Mouse (Mus musculus): ENCODE data around the gene 1700030K09Rik. TPM values are rescaled to one million over a fixed set of nuclear protein-coding genes. Genes with fewer than 3 reads are reported as not detected.
A peak's percentile ranks its signal among the peaks of the same experiment; 100 is the strongest.

1700030K09Rik gene
- polyA plus RNA-seq, 1 experiment, result 7.3 TPM

GRCm38 (mm10) chr8:72409443-72409842, 34.2 kb upstream of the 1700030K09Rik start:
- H3K27me3 ChIP-seq (ENCODE audit: control insufficient read depth, insufficient read depth, insufficient read length), result no peaks in the 10 kb centered on the region
- H3ac ChIP-seq (ENCODE audit: control insufficient read depth, insufficient read length), result no peak overlapping the region
- H3K4me2 ChIP-seq (ENCODE audit: low read depth), result peak overlapping the region; percentile 40
- H3K36me3 ChIP-seq (ENCODE audit: control insufficient read depth, insufficient read depth), result no peaks in the 10 kb centered on the region
- H3K4me3 ChIP-seq, result no peak overlapping the region
- TF ChIP-seq REST (IDR thresholded peaks at IDR 0.05; ENCODE audit: insufficient read depth, insufficient read length), result no peak
- TF ChIP-seq MYOG (IDR thresholded peaks at IDR 0.05; ENCODE audit: control insufficient read depth in 1 of 3, insufficient read depth in 1 of 3, insufficient read length in 2 of 3, low read depth in 2 of 3), result peak in 2 of 3 experiments; percentile 26 to 61
- peak in 2 of 3 experiments; percentile 18 to 52 for TF ChIP-seq MYOD1 (IDR thresholded peaks at IDR 0.05; ENCODE audit: control insufficient read depth in 1 of 3, insufficient read length in 2 of 3, low read depth in 2 of 3)
- H3K79me2 ChIP-seq (ENCODE audit: control insufficient read depth, insufficient read depth), result peaks cover 90% of the 10 kb centered on the region

- TF ChIP-seq MYOG (IDR thresholded peaks at IDR 0.05; ENCODE audit: control insufficient read depth in 1 of 3, insufficient read depth in 1 of 3, insufficient read length in 2 of 3, low read depth in 2 of 3) (peak in 1 of 3 experiments; percentile 8), MYOD1 (IDR thresholded peaks at IDR 0.05; ENCODE audit: control insufficient read depth in 1 of 3, insufficient read length in 2 of 3, low read depth in 2 of 3) (no peak), TCF3 (IDR thresholded peaks at IDR 0.05; ENCODE audit: insufficient read length, low read depth) (no peak), TCF12 (IDR thresholded peaks at IDR 0.05; ENCODE audit: insufficient read depth, poor library complexity, severe bottlenecking) (no peak), POLR2A (IDR thresholded peaks at IDR 0.05; ENCODE audit: insufficient read length, low read depth) (no peak)
Measured at GRCm38 (mm10) chr8:72413839-72414238, 29.8 kb upstream of the 1700030K09Rik start.

GRCm38 (mm10) chr8:72415252-72415651, 28.4 kb upstream of the 1700030K09Rik start:
- no peak for TF ChIP-seq MAX (IDR thresholded peaks at IDR 0.05; ENCODE audit: low read depth)
- no peak for TF ChIP-seq TCF3 (IDR thresholded peaks at IDR 0.05; ENCODE audit: insufficient read length, low read depth)
- TF ChIP-seq TCF12 (IDR thresholded peaks at IDR 0.05; ENCODE audit: insufficient read depth, poor library complexity, severe bottlenecking), result no peak
- TF ChIP-seq CEBPB (IDR thresholded peaks at IDR 0.05; ENCODE audit: insufficient read depth, poor library complexity, severe bottlenecking), result no peak
- no peak for TF ChIP-seq REST (IDR thresholded peaks at IDR 0.05; ENCODE audit: insufficient read depth, insufficient read length)
- no peak for TF ChIP-seq POLR2AphosphoS2 (IDR thresholded peaks at IDR 0.05; ENCODE audit: insufficient read length, low read depth)
- TF ChIP-seq POLR2A (IDR thresholded peaks at IDR 0.05; ENCODE audit: insufficient read length, low read depth), result no peak
- no peak for TF ChIP-seq MYOG (IDR thresholded peaks at IDR 0.05; ENCODE audit: control insufficient read depth in 1 of 3, insufficient read depth in 1 of 3, insufficient read length in 2 of 3, low read depth in 2 of 3)
- TF ChIP-seq SRF (IDR thresholded peaks at IDR 0.05; ENCODE audit: control insufficient read depth, insufficient read length, low read depth), result no peak
- TF ChIP-seq USF1 (IDR thresholded peaks at IDR 0.05; ENCODE audit: low read depth), result no peak
- TF ChIP-seq E2F4 (IDR thresholded peaks at IDR 0.05; ENCODE audit: insufficient read depth), result no peak
- no peak for TF ChIP-seq MYOD1 (IDR thresholded peaks at IDR 0.05; ENCODE audit: control insufficient read depth in 1 of 3, insufficient read length in 2 of 3, low read depth in 2 of 3)
- Histone ChIP-seq H3K4me2 (ENCODE audit: low read depth) (no peak overlapping the region), H3K27me3 (ENCODE audit: control insufficient read depth, insufficient read depth, insufficient read length) (no peaks in the 10 kb centered on the region), H3ac (ENCODE audit: control insufficient read depth, insufficient read length) (no peak overlapping the region), H3K36me3 (ENCODE audit: control insufficient read depth, insufficient read depth) (no peaks in the 10 kb centered on the region), H3K4me3 (no peak overlapping the region), H3K79me2 (ENCODE audit: control insufficient read depth, insufficient read depth) (peaks cover 100% of the 10 kb centered on the region)

More at GRCm38 (mm10) chr8:72413839-72414238, 29.8 kb upstream of the 1700030K09Rik start:
- no peak overlapping the region for H3ac ChIP-seq (ENCODE audit: control insufficient read depth, insufficient read length)
- H3K4me2 ChIP-seq (ENCODE audit: low read depth), result no peak overlapping the region
- peaks cover 98% of the 10 kb centered on the region for H3K79me2 ChIP-seq (ENCODE audit: control insufficient read depth, insufficient read depth)
- no peaks in the 10 kb centered on the region for H3K27me3 ChIP-seq (ENCODE audit: control insufficient read depth, insufficient read depth, insufficient read length)
- H3K36me3 ChIP-seq (ENCODE audit: control insufficient read depth, insufficient read depth), result no peaks in the 10 kb centered on the region
- H3K4me3 ChIP-seq, result no peak overlapping the region

GRCm38 (mm10) chr8:72418073-72418472, 25.6 kb upstream of the 1700030K09Rik start:
- Histone ChIP-seq H3ac (ENCODE audit: control insufficient read depth, insufficient read length) (no peak overlapping the region), H3K4me2 (ENCODE audit: low read depth) (no peak overlapping the region), H3K4me3 (no peak overlapping the region), H3K79me2 (ENCODE audit: control insufficient read depth, insufficient read depth) (peaks cover 77% of the 10 kb centered on the region), H3K27me3 (ENCODE audit: control insufficient read depth, insufficient read depth, insufficient read length) (no peaks in the 10 kb centered on the region), H3K36me3 (ENCODE audit: control insufficient read depth, insufficient read depth) (no peaks in the 10 kb centered on the region)
- TF ChIP-seq MYOD1 (IDR thresholded peaks at IDR 0.05; ENCODE audit: control insufficient read depth in 1 of 3, insufficient read length in 2 of 3, low read depth in 2 of 3) (no peak), TCF3 (IDR thresholded peaks at IDR 0.05; ENCODE audit: insufficient read length, low read depth) (no peak), SRF (IDR thresholded peaks at IDR 0.05; ENCODE audit: control insufficient read depth, insufficient read length, low read depth) (no peak), POLR2A (IDR thresholded peaks at IDR 0.05; ENCODE audit: insufficient read length, low read depth) (no peak), TCF12 (IDR thresholded peaks at IDR 0.05; ENCODE audit: insufficient read depth, poor library complexity, severe bottlenecking) (no peak), MAX (IDR thresholded peaks at IDR 0.05; ENCODE audit: low read depth) (no peak), USF1 (IDR thresholded peaks at IDR 0.05; ENCODE audit: low read depth) (no peak), POLR2AphosphoS2 (IDR thresholded peaks at IDR 0.05; ENCODE audit: insufficient read length, low read depth) (no peak), REST (IDR thresholded peaks at IDR 0.05; ENCODE audit: insufficient read depth, insufficient read length) (no peak), E2F4 (IDR thresholded peaks at IDR 0.05; ENCODE audit: insufficient read depth) (no peak), MYOG (IDR thresholded peaks at IDR 0.05; ENCODE audit: control insufficient read depth in 1 of 3, insufficient read depth in 1 of 3, insufficient read length in 2 of 3, low read depth in 2 of 3) (no peak), CEBPB (IDR thresholded peaks at IDR 0.05; ENCODE audit: insufficient read depth, poor library complexity, severe bottlenecking) (no peak)
